Mouse (Mus musculus): ENCODE measurements at regions not wholly inside any gene's neighbourhood (a gene's known extent, or its start where the extent isn't known, plus 50 kb on each side); places are given as distances from the start of the nearest gene placed in this dataset.
A peak's percentile ranks its signal among the peaks of the same experiment; 100 is the strongest.

DNA sequence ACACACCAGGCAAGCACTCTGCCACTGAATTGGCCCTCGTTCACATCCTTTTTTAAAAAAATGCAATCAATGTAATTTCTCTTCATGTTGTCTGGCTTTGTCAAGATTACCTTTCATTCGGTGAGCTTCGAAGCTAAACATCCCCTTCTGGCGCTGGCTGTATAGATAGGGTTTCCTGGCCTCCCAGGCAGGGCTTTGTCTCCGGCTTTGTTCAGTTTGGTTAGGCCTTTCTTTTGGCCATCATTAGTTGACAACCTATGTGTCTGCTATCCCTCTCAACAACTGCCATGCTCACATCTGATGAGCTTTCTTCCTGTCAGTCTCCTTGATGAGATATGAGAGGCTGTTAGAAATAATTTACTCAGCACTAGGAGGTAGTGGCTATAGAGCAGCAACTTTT, 157.6 kb upstream of the Chd6 start:
- H3K4me1 ChIP-seq (ENCODE audit: insufficient read depth, low read length) = no peaks in the 10 kb centered on the region
- H3K27me3 ChIP-seq (ENCODE audit: insufficient read depth, low read length) = no peaks in the 10 kb centered on the region
- H3K4me3 ChIP-seq (ENCODE audit: low read depth, low read length) = no peak overlapping the region
- H3K36me3 ChIP-seq (ENCODE audit: insufficient read depth, low read length) = no peaks in the 10 kb centered on the region
- no peak overlapping the region for H3K4me2 ChIP-seq (ENCODE audit: low read depth, low read length, poor library complexity, severe bottlenecking)
- ATAC-seq (ENCODE audit: low FRiP score) (no peak), DNase-seq (ENCODE audit: low spot score) (no peak)
- H3K9ac ChIP-seq (replicated peaks; ENCODE audit: low read length, poor library complexity, severe bottlenecking) = no peak overlapping the region
- 23% methylated on average over 5 of the region's 5 CpGs for WGBS
- no peaks in the 10 kb centered on the region for H3K9me3 ChIP-seq (ENCODE audit: low read length)
- no peak for TF ChIP-seq CTCF (IDR thresholded peaks at IDR 0.05)
- H3K27ac ChIP-seq (ENCODE audit: low read depth, low read length) = no peak overlapping the region

DNA sequence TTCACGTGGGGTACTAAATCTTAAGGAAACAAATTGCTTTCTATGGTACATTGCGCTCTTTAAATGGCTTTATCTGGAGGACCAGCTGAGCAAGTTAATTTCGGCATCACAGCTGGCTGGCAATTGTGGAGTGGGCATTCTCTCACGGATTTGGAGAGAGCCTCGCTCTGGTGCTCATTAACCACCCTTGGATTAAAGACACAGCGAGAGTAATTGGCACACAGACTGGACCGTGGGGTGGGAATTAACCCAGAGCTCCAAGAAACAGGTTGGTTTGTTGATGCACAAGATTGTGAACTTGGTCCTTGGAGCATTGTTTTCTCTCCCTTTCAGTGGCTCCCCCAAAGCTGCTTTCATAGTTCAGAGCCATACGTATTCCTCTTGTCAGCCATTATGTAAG, 156.3 kb upstream of the Chd6 start:
- Histone ChIP-seq H3K27ac (ENCODE audit: low read depth, low read length) (no peak overlapping the region), H3K27me3 (ENCODE audit: insufficient read depth, low read length) (no peaks in the 10 kb centered on the region), H3K9me3 (ENCODE audit: low read length) (no peaks in the 10 kb centered on the region), H3K36me3 (ENCODE audit: insufficient read depth, low read length) (no peaks in the 10 kb centered on the region), H3K4me3 (ENCODE audit: low read depth, low read length) (no peak overlapping the region), H3K4me2 (ENCODE audit: low read depth, low read length, poor library complexity, severe bottlenecking) (no peak overlapping the region), H3K9ac (replicated peaks; ENCODE audit: low read length, poor library complexity, severe bottlenecking) (no peak overlapping the region), H3K4me1 (ENCODE audit: insufficient read depth, low read length) (no peaks in the 10 kb centered on the region)
- WGBS = 26% methylated on average over 8 of the region's 8 CpGs
- TF ChIP-seq CTCF (IDR thresholded peaks at IDR 0.05) = no peak
- ATAC-seq (ENCODE audit: low FRiP score) (no peak), DNase-seq (ENCODE audit: low spot score) (peak; percentile 72)

DNA sequence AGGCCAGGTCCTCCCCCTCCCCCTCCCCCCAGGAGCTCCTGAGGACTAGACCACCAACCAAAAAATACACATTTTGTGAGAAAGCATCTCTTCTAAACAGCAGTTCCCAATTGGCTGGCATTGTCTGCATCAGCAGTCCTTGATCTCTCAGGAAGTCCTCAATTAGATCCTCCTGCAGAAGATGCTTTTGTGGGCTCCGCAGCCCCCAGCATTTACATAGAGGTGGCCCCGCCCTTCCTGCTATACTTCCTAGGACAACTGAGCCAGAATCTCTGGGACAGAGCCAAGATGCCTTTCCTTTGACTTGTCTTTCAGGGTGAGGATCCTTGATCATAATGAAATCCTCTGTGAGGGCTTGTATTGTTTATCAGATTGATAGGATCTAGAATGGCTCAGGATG, 143.9 kb upstream of the Chd6 start:
- Histone ChIP-seq H3K36me3 (ENCODE audit: insufficient read depth, low read length) (no peaks in the 10 kb centered on the region), H3K27ac (ENCODE audit: low read depth, low read length) (no peak overlapping the region), H3K9me3 (ENCODE audit: low read length) (no peaks in the 10 kb centered on the region), H3K4me2 (ENCODE audit: low read depth, low read length, poor library complexity, severe bottlenecking) (no peak overlapping the region), H3K27me3 (ENCODE audit: insufficient read depth, low read length) (no peaks in the 10 kb centered on the region), H3K4me3 (ENCODE audit: low read depth, low read length) (no peak overlapping the region), H3K4me1 (ENCODE audit: insufficient read depth, low read length) (no peaks in the 10 kb centered on the region), H3K9ac (replicated peaks; ENCODE audit: low read length, poor library complexity, severe bottlenecking) (no peak overlapping the region)
- 78% methylated on average over 2 of the region's 2 CpGs for WGBS
- DNase-seq (ENCODE audit: low spot score) (no peak), ATAC-seq (ENCODE audit: low FRiP score) (no peak)
- no peak for TF ChIP-seq CTCF (IDR thresholded peaks at IDR 0.05)

DNA sequence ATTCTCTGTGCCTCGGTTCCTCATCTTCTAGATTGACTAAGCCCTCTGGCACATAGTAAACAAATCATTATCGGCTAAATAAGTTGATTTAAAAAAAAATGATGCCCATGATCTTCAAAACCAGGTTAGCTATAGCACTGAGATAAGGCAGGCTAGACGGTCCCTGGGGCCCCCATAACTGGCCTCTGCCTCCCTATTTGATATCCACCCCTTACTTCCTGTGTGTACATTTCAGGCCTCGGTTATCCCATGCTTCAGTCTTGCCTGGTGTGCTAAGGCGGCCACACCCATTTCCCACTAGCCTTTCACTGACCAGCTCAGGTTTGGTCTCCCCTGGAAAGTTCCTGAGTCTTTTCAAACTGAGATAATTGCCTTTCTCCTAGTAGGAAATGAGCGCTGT, 132.8 kb upstream of the Chd6 start:
- no peaks in the 10 kb centered on the region for H3K36me3 ChIP-seq (ENCODE audit: insufficient read depth, low read length)
- 85% methylated on average over 6 of the region's 6 CpGs for WGBS
- no peak overlapping the region for H3K4me3 ChIP-seq (ENCODE audit: low read depth, low read length)
- H3K9ac ChIP-seq (replicated peaks; ENCODE audit: low read length, poor library complexity, severe bottlenecking) = no peak overlapping the region
- H3K4me2 ChIP-seq (ENCODE audit: low read depth, low read length, poor library complexity, severe bottlenecking) = no peak overlapping the region
- no peak for TF ChIP-seq CTCF (IDR thresholded peaks at IDR 0.05)
- no peaks in the 10 kb centered on the region for H3K9me3 ChIP-seq (ENCODE audit: low read length)
- no peaks in the 10 kb centered on the region for H3K27me3 ChIP-seq (ENCODE audit: insufficient read depth, low read length)
- no peak overlapping the region for H3K27ac ChIP-seq (ENCODE audit: low read depth, low read length)
- DNase-seq (ENCODE audit: low spot score) = no peak
- no peaks in the 10 kb centered on the region for H3K4me1 ChIP-seq (ENCODE audit: insufficient read depth, low read length)
- no peak for ATAC-seq (ENCODE audit: low FRiP score)

DNA sequence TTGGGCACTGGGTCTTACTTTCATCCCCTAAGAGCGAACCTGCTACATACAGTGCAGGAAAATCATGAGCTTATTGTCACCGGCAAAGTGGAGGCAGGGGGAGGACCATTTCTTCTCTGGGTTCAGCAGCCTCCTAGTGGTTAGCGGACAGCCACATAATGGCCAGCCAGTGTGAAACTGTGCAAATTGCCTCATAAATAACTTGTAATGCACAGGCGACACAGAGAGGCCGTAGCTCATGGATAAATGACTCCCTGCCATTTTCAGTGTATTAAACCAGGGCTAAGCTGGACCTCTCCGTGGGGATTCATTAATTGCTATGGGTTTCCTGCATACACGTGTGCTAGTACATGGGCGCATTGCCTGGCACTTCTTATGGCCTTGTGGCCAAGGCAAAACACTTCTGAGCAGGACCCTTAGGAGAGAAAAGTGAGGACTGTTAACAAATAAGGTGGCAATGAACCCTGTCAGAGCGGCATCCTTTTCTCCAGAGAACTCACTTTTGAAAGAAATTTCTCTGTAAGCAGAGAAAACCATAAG, 128.5 kb upstream of the Chd6 start:
- TF ChIP-seq CTCF (IDR thresholded peaks at IDR 0.05) = no peak
- Histone ChIP-seq H3K27ac (ENCODE audit: low read depth, low read length) (no peak overlapping the region), H3K4me2 (ENCODE audit: low read depth, low read length, poor library complexity, severe bottlenecking) (no peak overlapping the region), H3K27me3 (ENCODE audit: insufficient read depth, low read length) (no peaks in the 10 kb centered on the region), H3K9me3 (ENCODE audit: low read length) (no peaks in the 10 kb centered on the region), H3K36me3 (ENCODE audit: insufficient read depth, low read length) (no peaks in the 10 kb centered on the region), H3K9ac (replicated peaks; ENCODE audit: low read length, poor library complexity, severe bottlenecking) (no peak overlapping the region), H3K4me3 (ENCODE audit: low read depth, low read length) (no peak overlapping the region), H3K4me1 (ENCODE audit: insufficient read depth, low read length) (no peaks in the 10 kb centered on the region)
- WGBS = 52% methylated on average over 9 of the region's 9 CpGs
- DNase-seq (ENCODE audit: low spot score) (peak; percentile 24), ATAC-seq (ENCODE audit: low FRiP score) (no peak)

DNA sequence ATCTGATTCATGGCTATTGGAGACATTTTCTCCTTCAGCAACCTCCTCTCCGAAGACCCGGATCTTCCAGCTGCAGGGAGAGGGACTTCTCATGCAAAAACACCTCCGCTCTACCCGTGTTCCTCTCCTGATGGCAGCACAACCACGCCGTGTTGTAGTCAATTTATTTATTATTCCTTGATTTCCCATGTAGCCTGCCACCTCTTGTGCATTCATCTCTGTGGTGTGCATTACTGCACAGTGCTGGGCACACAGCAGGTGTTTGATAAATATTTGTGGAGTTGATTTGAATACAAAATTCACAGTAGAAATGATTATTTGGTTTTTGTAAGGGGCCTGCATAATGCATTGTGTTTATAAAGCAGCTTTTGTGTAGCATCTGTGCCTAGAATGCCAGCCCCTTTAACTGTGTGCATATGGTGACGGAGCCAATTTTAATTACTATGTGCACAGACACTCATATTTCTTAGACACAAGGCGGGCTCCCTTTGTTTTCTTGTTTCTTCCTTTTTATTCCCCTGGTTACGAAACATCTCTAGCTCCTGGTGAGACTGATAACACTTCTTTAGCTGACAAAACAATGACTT, 124.4 kb upstream of the Chd6 start:
- ATAC-seq (ENCODE audit: low FRiP score) (no peak), DNase-seq (ENCODE audit: low spot score) (no peak)
- 85% methylated on average over 9 of the region's 9 CpGs for whole genome bisulfite sequencing

More for the DNA sequence above, 124.4 kb upstream of the Chd6 start:
- no peaks in the 10 kb centered on the region for H3K9me3 ChIP-seq (ENCODE audit: low read length)
- no peak overlapping the region for H3K9ac ChIP-seq (replicated peaks; ENCODE audit: low read length, poor library complexity, severe bottlenecking)
- H3K4me2 ChIP-seq (ENCODE audit: low read depth, low read length, poor library complexity, severe bottlenecking) = no peak overlapping the region
- no peaks in the 10 kb centered on the region for H3K36me3 ChIP-seq (ENCODE audit: insufficient read depth, low read length)
- no peak overlapping the region for H3K27ac ChIP-seq (ENCODE audit: low read depth, low read length)
- TF ChIP-seq CTCF (IDR thresholded peaks at IDR 0.05) = no peak
- no peaks in the 10 kb centered on the region for H3K4me1 ChIP-seq (ENCODE audit: insufficient read depth, low read length)
- H3K4me3 ChIP-seq (ENCODE audit: low read depth, low read length) = no peak overlapping the region
- no peaks in the 10 kb centered on the region for H3K27me3 ChIP-seq (ENCODE audit: insufficient read depth, low read length)

Measured in midbrain, postnatal 0 days (tissue).